Mouse (Mus musculus) left cerebral cortex, adult 18-20 months (tissue): Measurements from ENCODE around the gene Neb. TPM values are rescaled to one million over a fixed set of nuclear protein-coding genes. Genes with fewer than 3 reads are reported as not detected.

Experiments
- DNase-seq, 2 experiments: peaks; one replicate each; pipeline ENCODE4 v3.0.0; 2021 to 2022; ENCODE audit warnings: low spot score in 2 of 2, mixed read lengths in 1 of 2
- total RNA-seq, 2 experiments: library from RNA; stranded (reverse); gene quantifications; 2 replicates each; pipeline ENCODE4 v1.2.3; 2021

The Neb gene
- total RNA-seq, 2 experiments from 2014 or later: 0.79 to 0.98 TPM

GRCm38 (mm10) chr2:52314922-52315730 is 63.1 kb downstream of the Neb start:
- DNase-seq: no peak

- no peak for DNase-seq
Observed at GRCm38 (mm10) chr2:52310757-52311156, 67.5 kb downstream of the Neb start.

GRCm38 (mm10) chr2:52306635-52307034 is 71.6 kb downstream of the Neb start:
- DNase-seq: no peak

GRCm38 (mm10) chr2:52304554-52304953 is 73.7 kb downstream of the Neb start:
- DNase-seq: no peak

GRCm38 (mm10) chr2:52303405-52303804 is 74.9 kb downstream of the Neb start:
- DNase-seq: no peak

GRCm38 (mm10) chr2:52297969-52298368 is 80.3 kb downstream of the Neb start:
- DNase-seq: no peak

- no peak for DNase-seq
Observed at GRCm38 (mm10) chr2:52296779-52297178, 81.5 kb downstream of the Neb start.

- no peak for DNase-seq
Observed at GRCm38 (mm10) chr2:52287436-52287835, 90.8 kb downstream of the Neb start.

- DNase-seq: no peak
Observed at GRCm38 (mm10) chr2:52286421-52286820, 91.9 kb downstream of the Neb start.

- DNase-seq: no peak
Observed at GRCm38 (mm10) chr2:52272146-52272545, 106.1 kb downstream of the Neb start.

- DNase-seq: no peak
Observed at GRCm38 (mm10) chr2:52270911-52271310, 107.4 kb downstream of the Neb start.

GRCm38 (mm10) chr2:52262149-52262548 is 116.1 kb downstream of the Neb start:
- DNase-seq: peak; percentile 32 to 49

- DNase-seq: no peak
Observed at GRCm38 (mm10) chr2:52252037-52252436, 126.2 kb downstream of the Neb start.

GRCm38 (mm10) chr2:52248316-52248826 is 129.9 kb downstream of the Neb start:
- DNase-seq: no peak

- DNase-seq: no peak
Observed at GRCm38 (mm10) chr2:52245091-52245490, 133.2 kb downstream of the Neb start.

- DNase-seq: no peak
Observed at GRCm38 (mm10) chr2:52242691-52243090, 135.6 kb downstream of the Neb start.

GRCm38 (mm10) chr2:52237892-52238291 is 140.4 kb downstream of the Neb start:
- DNase-seq: no peak

GRCm38 (mm10) chr2:52227584-52227983 is 150.7 kb downstream of the Neb start:
- DNase-seq: peak in 1 of 2 experiments; percentile 31

- DNase-seq: no peak
Observed at GRCm38 (mm10) chr2:52224366-52224765, 153.9 kb downstream of the Neb start.

- DNase-seq: no peak
Observed at GRCm38 (mm10) chr2:52220074-52220473, 158.2 kb downstream of the Neb start.

GRCm38 (mm10) chr2:52215945-52216344 is 162.3 kb downstream of the Neb start:
- no peak for DNase-seq

GRCm38 (mm10) chr2:52212561-52212961 is 165.7 kb downstream of the Neb start:
- peak in 1 of 2 experiments; percentile 5 for DNase-seq

- no peak for DNase-seq
Observed at GRCm38 (mm10) chr2:52211358-52211899, 166.8 kb downstream of the Neb start.
